Mouse (Mus musculus) heart, postnatal 0 days (tissue): ENCODE data around the gene Gm17019.
"Not testable (repeated sequence)": the region's sequence is repeated elsewhere in the genome, so short reads cannot be mapped to it uniquely, and the experiment has no call there.

Source experiments
- CTCF ChIP-seq: IDR thresholded peaks from 2 replicates; pipeline ENCODE4 v1.5.1; 2016; ENCODE audit warnings: antibody characterized with exemption, control low read depth, low read depth
- EP300 ChIP-seq: IDR thresholded peaks from 2 replicates; pipeline ENCODE4 v1.6.1; 2016; ENCODE audit warnings: antibody characterized with exemption, low read depth

DNA sequence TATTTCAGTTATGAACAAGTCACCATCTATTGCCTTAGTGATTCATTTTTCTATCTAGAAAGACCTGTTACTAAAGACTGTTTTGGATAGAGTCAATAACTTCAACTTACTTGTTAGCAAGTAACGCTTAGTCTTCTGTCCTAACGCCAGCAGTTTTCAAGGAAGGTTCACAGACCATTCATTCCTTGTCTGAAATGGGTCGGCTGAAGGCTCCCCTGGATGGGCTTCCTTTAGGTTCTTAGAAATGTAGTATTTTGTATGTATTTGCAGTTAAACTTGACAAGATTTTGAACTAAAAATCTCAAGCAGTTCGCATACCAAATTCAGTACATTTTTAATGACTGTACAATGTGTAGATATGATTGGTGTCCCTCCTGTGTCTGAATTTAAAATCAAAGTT lies 35.2 kb downstream of the Gm17019 start:
- TF ChIP-seq CTCF, EP300: not testable (repeated sequence)
